Mouse (Mus musculus) kidney, postnatal 0 days (tissue): ENCODE measurements around the gene Olfr1417. TPM values are rescaled to one million over a fixed set of nuclear protein-coding genes. Genes with fewer than 3 reads are reported as not detected.

ENCODE experiments used
- ATAC-seq: fragments of 200-750 bp; cut with Nextera tagmentation; replicated peaks from 2 replicates; pipeline ENCODE4 v1.8.0; 2017; ENCODE audit warnings: low read depth, moderate number of reproducible peaks, moderate TSS enrichment, moderate library complexity; ENCODE audit not compliant: low FRiP score
- DNase-seq: peaks from one replicate; pipeline ENCODE4 v3.0.0-alpha.2; 2016; ENCODE audit warnings: low spot score
- H3K27ac ChIP-seq: fragments of 300-500 bp; sonication (generic); 2 replicates; pipeline ENCODE4 v1.5.1; 2014; ENCODE audit warnings: mild to moderate bottlenecking
- H3K27me3 ChIP-seq: fragments of 300-500 bp; sonication (generic); 2 replicates; pipeline ENCODE4 v1.6.1; 2014; ENCODE audit warnings: low read length, mixed read lengths; ENCODE audit not compliant: insufficient read depth
- H3K36me3 ChIP-seq: fragments of 300-500 bp; sonication (generic); 2 replicates; pipeline ENCODE4 v1.6.1; 2014; ENCODE audit warnings: low read length, mixed read lengths; ENCODE audit not compliant: insufficient read depth
- H3K4me1 ChIP-seq: fragments of 300-500 bp; sonication (generic); replicated peaks from 2 replicates; pipeline ENCODE4 v1.6.1; 2014; ENCODE audit warnings: antibody characterized with exemption, low read length, mixed read lengths; ENCODE audit not compliant: insufficient read depth
- H3K4me2 ChIP-seq: fragments of 300-500 bp; sonication (generic); 2 replicates; pipeline ENCODE4 v1.6.1; 2014; ENCODE audit warnings: mild to moderate bottlenecking, low read length, moderate library complexity, mixed read lengths
- H3K4me3 ChIP-seq: fragments of 300-500 bp; sonication (generic); replicated peaks from 2 replicates; pipeline ENCODE4 v1.5.1; 2014; ENCODE audit warnings: low read depth, low read length
- H3K9ac ChIP-seq: fragments of 300-500 bp; sonication (generic); 2 replicates; pipeline ENCODE4 v1.6.1; 2014; ENCODE audit warnings: low read depth, low read length
- H3K9me3 ChIP-seq: fragments of 300-500 bp; sonication (generic); replicated peaks from 2 replicates; pipeline ENCODE4 v1.6.1; 2016; ENCODE audit warnings: low read length, inconsistent platforms, mixed read lengths
- CTCF ChIP-seq: IDR thresholded peaks from 2 replicates; pipeline ENCODE4 v1.5.1; 2016; ENCODE audit warnings: antibody characterized with exemption, low read depth, mild to moderate bottlenecking, moderate library complexity
- WGBS: fragments of 180-500 bp; shearing (Covaris S2); extraction: QIAGEN DNeasy Blood & Tissue Kit; methylation state at CpG from one replicate; pipeline ENCODE4 v1.1.7; 2014; 5-methylcytosine and 5-hydroxymethylcytosine counted together
- polyA plus RNA-seq: library from polyadenylated mRNA; unstranded; fragments of >200 nt; fragmentation: Nextera tagmentation; extraction: Ambion mirVana; gene quantifications from 2 replicates; pipeline ENCODE4 v1.2.1, GENCODE M21; 2015

Gene Olfr1417
- polyA plus RNA-seq, 1 experiment from 2014 or later = not detected

DNA sequence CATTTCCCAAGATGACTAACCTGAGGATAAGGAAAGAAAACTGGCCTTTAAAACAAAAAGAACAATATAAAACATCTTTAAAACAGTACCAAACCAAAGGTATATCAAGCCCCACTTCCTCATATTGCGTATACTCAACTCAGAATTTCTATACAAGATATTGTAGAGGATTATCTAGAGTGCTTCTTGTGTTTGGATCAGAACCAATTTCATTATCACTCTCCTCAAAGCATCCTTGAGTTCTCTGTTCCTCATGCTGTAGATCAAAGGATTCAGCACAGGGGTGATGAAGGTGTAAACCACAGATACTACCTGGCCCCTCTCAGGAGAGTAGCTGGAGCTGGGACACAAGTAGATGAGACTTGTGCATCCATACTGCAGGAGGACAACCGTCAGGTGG is 15.8 kb upstream of the Olfr1417 start:
- no peaks in the 10 kb centered on the region for H3K4me1 ChIP-seq
- WGBS = 87% methylated on average over 2 of the region's 2 CpGs

DNA sequence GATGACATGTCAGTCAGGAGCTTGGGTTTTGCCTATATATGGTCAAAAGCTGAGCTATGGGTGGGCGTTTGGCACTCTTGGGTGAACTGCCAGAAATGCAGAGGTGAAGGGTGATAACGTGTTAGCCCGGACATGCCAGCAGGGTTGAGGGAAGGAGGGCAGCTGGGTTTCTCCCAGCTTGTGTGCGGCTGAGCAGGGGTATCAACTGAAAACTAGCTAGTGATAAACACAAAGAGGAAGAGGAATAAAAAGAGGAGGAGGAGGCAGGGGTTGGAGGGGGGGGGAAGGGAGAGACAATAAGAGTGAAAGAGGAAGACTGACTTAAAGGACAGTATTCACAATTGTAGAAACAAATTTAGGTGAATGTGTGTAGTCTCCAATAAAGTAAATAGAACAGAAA is 13.6 kb upstream of the Olfr1417 start:
- no peak for DNase-seq
- 67% methylated on average over 4 of the region's 4 CpGs for WGBS

More for the DNA sequence above, 15.8 kb upstream of the Olfr1417 start:
- Histone ChIP-seq H3K4me3 (no peak overlapping the region), H3K36me3 (no peaks in the 10 kb centered on the region), H3K27me3 (no peaks in the 10 kb centered on the region), H3K27ac (no peak overlapping the region), H3K4me2 (no peak overlapping the region), H3K9me3 (no peaks in the 10 kb centered on the region), H3K9ac (no peak overlapping the region)
- ATAC-seq (no peak), DNase-seq (no peak)
- no peak for TF ChIP-seq CTCF

DNA sequence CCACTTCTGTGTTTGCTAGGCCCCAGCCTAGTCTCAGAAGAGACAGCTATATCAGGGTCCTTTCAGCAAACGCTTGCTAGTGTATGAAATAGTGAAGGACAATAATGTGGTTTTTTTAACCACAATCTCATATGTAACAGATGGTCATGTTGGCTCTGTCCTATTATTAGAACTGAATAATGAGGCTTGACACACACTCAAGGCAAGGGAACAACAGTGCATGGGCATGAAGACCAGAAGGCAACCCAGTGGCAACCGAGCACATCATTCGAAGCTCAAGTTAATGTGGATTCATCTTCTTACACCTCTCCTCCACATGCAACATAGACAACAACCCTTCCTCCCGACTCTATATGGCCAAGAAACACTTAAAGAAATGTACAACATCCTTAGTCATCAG is 7.3 kb upstream of the Olfr1417 start:
- no peak overlapping the region for H3K9ac ChIP-seq
- H3K4me2 ChIP-seq = no peak overlapping the region
- no peaks in the 10 kb centered on the region for H3K4me1 ChIP-seq
- no peak for DNase-seq
- no peak overlapping the region for H3K4me3 ChIP-seq
- 84% methylated on average over 4 of the region's 4 CpGs for WGBS
- no peak for TF ChIP-seq CTCF
- ATAC-seq = no peak
- no peaks in the 10 kb centered on the region for H3K27me3 ChIP-seq
- no peak overlapping the region for H3K27ac ChIP-seq
- H3K36me3 ChIP-seq = no peaks in the 10 kb centered on the region
- no peaks in the 10 kb centered on the region for H3K9me3 ChIP-seq

More for the DNA sequence above, 13.6 kb upstream of the Olfr1417 start:
- Histone ChIP-seq H3K9me3 (no peaks in the 10 kb centered on the region), H3K4me1 (no peaks in the 10 kb centered on the region), H3K9ac (no peak overlapping the region), H3K4me3 (no peak overlapping the region), H3K27me3 (no peaks in the 10 kb centered on the region), H3K36me3 (no peaks in the 10 kb centered on the region), H3K27ac (no peak overlapping the region), H3K4me2 (no peak overlapping the region)
- ATAC-seq = no peak
- no peak for TF ChIP-seq CTCF

DNA sequence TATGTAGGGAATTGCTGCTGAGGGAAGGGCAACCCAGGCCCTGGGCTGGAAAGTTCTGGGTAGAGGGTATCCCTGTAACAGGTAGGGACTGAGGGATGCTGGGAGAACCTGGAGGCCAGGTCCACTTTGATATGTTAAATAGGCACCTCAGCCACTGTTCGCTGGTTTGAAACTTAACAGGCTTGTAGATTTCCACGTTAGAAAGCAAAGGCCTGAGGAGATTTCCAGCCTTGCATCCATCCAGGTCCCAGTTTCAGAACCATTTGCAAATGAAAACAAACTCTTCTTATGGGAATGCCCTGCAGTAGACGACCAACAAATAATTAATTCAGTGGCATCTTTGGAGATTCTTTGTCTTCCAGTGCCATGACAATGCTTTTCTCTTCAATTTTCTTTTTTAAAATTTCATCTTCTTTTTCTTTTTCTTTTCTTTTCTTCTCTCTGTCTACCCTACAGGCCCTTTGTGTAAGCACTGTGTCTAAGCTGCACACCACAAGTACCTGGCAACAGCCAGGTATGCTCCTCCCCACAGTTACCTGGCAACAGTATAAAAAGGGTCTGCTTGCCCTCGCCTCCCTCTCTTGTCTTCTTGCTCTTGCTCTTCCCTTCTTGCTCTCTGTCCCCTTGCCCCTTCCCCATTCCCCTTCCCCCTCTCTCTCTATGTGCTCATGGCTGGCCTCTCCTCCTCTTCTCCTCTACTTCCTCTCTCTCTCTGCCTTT is 15.5 kb downstream of the Olfr1417 start:
- Histone ChIP-seq H3K4me1 (no peaks in the 10 kb centered on the region), H3K4me2 (no peak overlapping the region), H3K9me3 (no peaks in the 10 kb centered on the region), H3K36me3 (no peaks in the 10 kb centered on the region), H3K27ac (no peak overlapping the region), H3K9ac (no peak overlapping the region), H3K27me3 (no peaks in the 10 kb centered on the region), H3K4me3 (no peak overlapping the region)
- no peak for TF ChIP-seq CTCF
- DNase-seq (no peak), ATAC-seq (no peak)
- WGBS = 33% methylated on average over 4 of the region's 4 CpGs

DNA sequence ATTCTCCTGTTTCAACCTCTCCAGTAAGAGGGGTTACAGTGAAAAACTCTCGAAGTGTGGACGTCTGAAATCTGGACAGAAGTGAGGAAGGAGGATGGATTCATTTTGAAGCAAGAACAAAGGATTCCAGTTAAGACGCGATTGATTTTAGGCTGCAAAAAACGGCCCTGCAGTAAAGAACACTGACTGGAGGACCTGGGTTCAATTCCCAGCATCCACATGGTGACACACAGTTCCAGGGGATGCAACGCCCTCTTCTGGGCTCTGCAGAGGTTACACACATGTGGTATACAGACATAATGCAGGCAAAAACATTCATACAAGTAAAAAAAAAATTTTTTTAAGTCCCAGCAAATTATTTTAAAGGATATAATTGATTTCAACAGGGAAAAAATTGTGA is 18.8 kb downstream of the Olfr1417 start:
- TF ChIP-seq CTCF = no peak; the same call in 1 of the 2 replicates
- DNase-seq = no peak
- no peak overlapping the region for H3K9ac ChIP-seq

DNA sequence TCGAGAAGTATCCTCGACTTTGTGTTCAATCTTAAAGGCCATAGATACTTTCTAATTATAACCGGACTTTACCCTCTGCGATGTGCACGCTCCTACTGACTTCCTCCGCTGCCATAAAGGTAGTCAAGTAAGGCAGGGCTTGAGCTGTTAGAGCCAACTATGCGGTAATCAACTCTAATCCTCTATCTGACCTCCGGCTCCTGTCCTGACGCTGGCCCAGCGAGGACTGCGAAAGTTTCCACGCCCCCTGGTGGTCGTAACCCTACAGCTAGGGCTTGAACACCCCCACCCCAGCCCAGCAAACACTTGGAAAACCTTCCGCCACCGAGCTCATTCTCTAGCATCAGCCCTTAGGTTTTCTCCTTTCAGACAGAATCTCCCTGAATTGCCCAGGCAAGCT is 19.2 kb downstream of the Olfr1417 start:
- Histone ChIP-seq H3K27me3 (no peaks in the 10 kb centered on the region), H3K36me3 (no peaks in the 10 kb centered on the region), H3K4me1 (no peaks in the 10 kb centered on the region), H3K4me2 (peak overlapping the region; percentile 78), H3K9ac (no peak overlapping the region), H3K9me3 (no peaks in the 10 kb centered on the region), H3K4me3 (peak overlapping the region; percentile 85), H3K27ac (no peak overlapping the region)
- DNase-seq = peak; percentile 92
- under 1% methylated on average over 15 of the region's 15 CpGs for WGBS
- ATAC-seq = peak; percentile 57
- peak; percentile 82 for TF ChIP-seq CTCF

More for the DNA sequence above, 18.8 kb downstream of the Olfr1417 start:
- 32% methylated on average over 6 of the region's 6 CpGs for WGBS
- 0 out of 2 replicates have a peak overlapping the region, but pooled peaks have one; percentile 85 for H3K4me3 ChIP-seq
- no peaks in the 10 kb centered on the region for H3K36me3 ChIP-seq
- H3K27me3 ChIP-seq = no peaks in the 10 kb centered on the region
- H3K4me2 ChIP-seq = peak overlapping the region; percentile 78
- H3K9me3 ChIP-seq = no peaks in the 10 kb centered on the region
- H3K4me1 ChIP-seq = no peaks in the 10 kb centered on the region
- no peak overlapping the region for H3K27ac ChIP-seq
- no peak for ATAC-seq
